Mouse (Mus musculus) gastrocnemius, adult 2 months (tissue): ENCODE data around the gene Pcolce. TPM values are rescaled to one million over a fixed set of nuclear protein-coding genes. Genes with fewer than 3 reads are reported as not detected.
"Not testable (repeated sequence)": the region's sequence is repeated elsewhere in the genome, so short reads cannot be mapped to it uniquely, and the experiment has no call there.

Source experiments
- DNase-seq: peaks from one replicate; pipeline ENCODE4 v3.0.0; 2022
- H3K27ac ChIP-seq: fragments of 200-600 bp; 2 replicates; pipeline ENCODE4 v1.8.1; 2022; ENCODE audit warnings: mild to moderate bottlenecking
- H3K4me3 ChIP-seq: fragments of 200-600 bp; 2 replicates; pipeline ENCODE4 v1.8.1; 2022; ENCODE audit warnings: mild to moderate bottlenecking, moderate library complexity
- CTCF ChIP-seq: fragments of 200-600 bp; IDR thresholded peaks from 2 replicates; pipeline ENCODE4 v1.8.1; 2022; ENCODE audit warnings: antibody characterized with exemption, mild to moderate bottlenecking, moderate library complexity
- intact Hi-C: fragments of 180-260 bp; cut with DNase I; formaldehyde crosslinking; loops from one replicate; pipeline ENCODE4 v1.15.1; 2025
- total RNA-seq, 2 experiments: library from RNA; stranded (reverse); gene quantifications; 2 replicates each; pipeline ENCODE4 v1.2.3; 2021

Pcolce gene
- total RNA-seq, 2 experiments from 2014 or later: 30.9 to 76.1 TPM

GRCm38 (mm10) chr5:137627991-137628390 lies 14.4 kb upstream of the Pcolce start:
- DNase-seq: no peak
- peak overlapping the region; percentile 97 for H3K27ac ChIP-seq

GRCm38 (mm10) chr5:137623937-137624530 lies 10.4 kb upstream of the Pcolce start:
- DNase-seq: no peak
- TF ChIP-seq CTCF: no peak
- intact Hi-C loops: no loop called here

More at GRCm38 (mm10) chr5:137627991-137628390, 14.4 kb upstream of the Pcolce start:
- TF ChIP-seq CTCF: peak; percentile 24; the same call in 1 of the 2 replicates
- intact Hi-C loops: loop anchor here (1.0 kb wide), 1 partner anchor 27 kb away; the partner anchor contains the start of gene Mospd3
- H3K4me3 ChIP-seq: peak overlapping the region; percentile 89

GRCm38 (mm10) chr5:137615347-137615746 lies 1.8 kb upstream of the Pcolce start:
- no peak overlapping the region for H3K27ac ChIP-seq
- no peak for TF ChIP-seq CTCF
- no peak overlapping the region for H3K4me3 ChIP-seq
- DNase-seq: no peak
- intact Hi-C loops: no loop called here

More at GRCm38 (mm10) chr5:137623937-137624530, 10.4 kb upstream of the Pcolce start:
- Histone ChIP-seq H3K4me3 (no peak overlapping the region), H3K27ac (no peak overlapping the region)

- intact Hi-C loops, H3K4me3 ChIP-seq, DNase-seq, H3K27ac ChIP-seq: not testable (repeated sequence)
- TF ChIP-seq CTCF: peak; percentile 29; the same call in 1 of the 2 replicates
Observed at GRCm38 (mm10) chr5:137614921-137615320, 1.3 kb upstream of the Pcolce start.

- DNase-seq: peak; percentile 56
- H3K4me3 ChIP-seq: peak overlapping the region; percentile 72
- peak overlapping the region; percentile 88 for H3K27ac ChIP-seq
- intact Hi-C loops: no loop called here
- no peak for TF ChIP-seq CTCF
Observed at GRCm38 (mm10) chr5:137613076-137613475, 508 bp downstream of the Pcolce start.

- peak; percentile 88 for DNase-seq
- TF ChIP-seq CTCF: no peak
- peak overlapping the region; percentile 88 for H3K27ac ChIP-seq
- intact Hi-C loops: no loop called here
- peak overlapping the region; percentile 72 for H3K4me3 ChIP-seq
Observed at GRCm38 (mm10) chr5:137611245-137611602, 2.4 kb downstream of the Pcolce start.

- Histone ChIP-seq H3K27ac (peak overlapping the region; percentile 88), H3K4me3 (peak overlapping the region; percentile 72)
- no peak for TF ChIP-seq CTCF
- DNase-seq: peak; percentile 91
- intact Hi-C loops: no loop called here
Observed at GRCm38 (mm10) chr5:137610548-137611244, 2.9 kb downstream of the Pcolce start.

GRCm38 (mm10) chr5:137610056-137610455 lies 3.5 kb downstream of the Pcolce start:
- TF ChIP-seq CTCF: no peak
- H3K27ac ChIP-seq: peak overlapping the region; percentile 88
- intact Hi-C loops: no loop called here
- H3K4me3 ChIP-seq: peak overlapping the region; percentile 72
- no peak for DNase-seq

GRCm38 (mm10) chr5:137609292-137609691 lies 4.3 kb downstream of the Pcolce start:
- Histone ChIP-seq H3K4me3 (peak overlapping the region; percentile 72), H3K27ac (peak overlapping the region; percentile 88)
- TF ChIP-seq CTCF: no peak

GRCm38 (mm10) chr5:137608654-137609190 lies 4.9 kb downstream of the Pcolce start:
- intact Hi-C loops: no loop called here

More at GRCm38 (mm10) chr5:137609292-137609691, 4.3 kb downstream of the Pcolce start:
- DNase-seq: no peak
- intact Hi-C loops: no loop called here

GRCm38 (mm10) chr5:137607860-137608653 lies 5.5 kb downstream of the Pcolce start:
- intact Hi-C loops: no loop called here
- Histone ChIP-seq H3K4me3 (peak overlapping the region; percentile 72), H3K27ac (peak overlapping the region; percentile 88)
- TF ChIP-seq CTCF: no peak
- DNase-seq: no peak

More at GRCm38 (mm10) chr5:137608654-137609190, 4.9 kb downstream of the Pcolce start:
- DNase-seq: no peak
- peak overlapping the region; percentile 88 for H3K27ac ChIP-seq
- H3K4me3 ChIP-seq: peak overlapping the region; percentile 72
- no peak for TF ChIP-seq CTCF

- no peak for TF ChIP-seq CTCF
- peak; percentile 69 for DNase-seq
- H3K27ac ChIP-seq: peak overlapping the region; percentile 99
- H3K4me3 ChIP-seq: peak overlapping the region; percentile 82
- intact Hi-C loops: loop anchor here (1.0 to 5.0 kb wide), 3 partner anchors 27 to 99 kb away; partner anchors contain the start of genes Epo, Gnb2 and Pop7
Observed at GRCm38 (mm10) chr5:137601365-137601729, 12.2 kb downstream of the Pcolce start.
